Mouse (Mus musculus) embryonic fibroblast, embryonic 13.5 days (primary cell): ENCODE measurements around the gene 1700013F07Rik.

Source experiments
- CTCF ChIP-seq: IDR thresholded peaks from 2 replicates; pipeline ENCODE4 v1.5.1; 2011; ENCODE audit warnings: mild to moderate bottlenecking, control low read depth, low read length, moderate library complexity, borderline replicate concordance; ENCODE audit not compliant: insufficient read depth
- POLR2A ChIP-seq: IDR thresholded peaks from 2 replicates; pipeline ENCODE4 v1.6.1; 2011; ENCODE audit warnings: low read depth, mild to moderate bottlenecking, control low read depth, low read length, moderate library complexity

DNA sequence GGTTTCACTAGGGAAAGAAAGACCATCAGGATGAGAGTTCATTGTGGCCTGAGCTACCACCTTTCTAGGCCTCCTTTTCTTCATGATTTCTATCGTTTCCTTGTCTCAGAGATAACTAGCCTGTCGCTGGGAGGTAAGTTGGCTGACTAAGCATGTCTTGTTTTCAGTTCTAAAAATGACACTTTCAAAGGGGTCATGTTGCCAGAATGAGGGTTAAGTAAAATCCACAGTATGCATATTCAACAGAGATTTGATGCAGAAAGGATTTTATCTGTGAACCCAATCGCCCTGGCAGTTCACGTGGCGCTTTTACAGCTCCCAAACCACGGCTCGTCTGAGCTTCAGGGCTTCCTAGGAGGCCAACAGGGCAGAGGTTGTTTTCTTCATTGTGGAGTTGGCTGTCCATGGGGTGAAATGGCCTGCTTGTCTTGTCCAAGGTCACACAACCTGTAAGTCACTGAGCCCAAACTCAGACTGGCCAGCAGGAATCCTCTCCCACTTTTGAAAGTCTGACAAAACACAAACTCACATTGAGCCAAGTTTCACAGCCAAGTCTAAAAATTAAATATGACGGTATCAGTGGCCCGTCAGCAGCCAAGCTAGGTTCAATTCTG, 39.0 kb upstream of the 1700013F07Rik start:
- TF ChIP-seq CTCF (no peak), POLR2A (no peak)
